Mouse (Mus musculus) limb, embryonic 13.5 days (tissue): ENCODE data around the gene Fam53b. TPM values are rescaled to one million over a fixed set of nuclear protein-coding genes. Genes with fewer than 3 reads are reported as not detected.
A peak's percentile ranks its signal among the peaks of the same experiment; 100 is the strongest.

Experiments used
- ATAC-seq: fragments of 200-750 bp; cut with Nextera tagmentation; 2 replicates; pipeline ENCODE4 v1.8.0; 2017; ENCODE audit warnings: low read depth, moderate number of reproducible peaks, moderate TSS enrichment; ENCODE audit not compliant: low FRiP score
- H3K27ac ChIP-seq: fragments of 300-500 bp; sonication (generic); 2 replicates; pipeline ENCODE4 v1.5.1; 2015; ENCODE audit warnings: inconsistent platforms, mild to moderate bottlenecking, moderate library complexity
- H3K27me3 ChIP-seq: fragments of 300-500 bp; sonication (generic); 2 replicates; pipeline ENCODE4 v1.6.1; 2015; ENCODE audit warnings: mild to moderate bottlenecking, inconsistent platforms
- H3K36me3 ChIP-seq: fragments of 300-500 bp; sonication (generic); 2 replicates; pipeline ENCODE4 v1.6.1; 2015; ENCODE audit warnings: inconsistent platforms, mild to moderate bottlenecking, moderate library complexity
- H3K4me1 ChIP-seq: fragments of 300-500 bp; sonication (generic); 2 replicates; pipeline ENCODE4 v1.6.1; 2015; ENCODE audit warnings: inconsistent platforms
- H3K4me2 ChIP-seq: fragments of 300-500 bp; sonication (generic); replicated peaks from 2 replicates; pipeline ENCODE4 v1.6.1; 2015; ENCODE audit warnings: inconsistent platforms, mild to moderate bottlenecking, moderate library complexity
- H3K4me3 ChIP-seq: fragments of 300-500 bp; sonication (generic); 2 replicates; pipeline ENCODE4 v1.5.1; 2015; ENCODE audit warnings: moderate library complexity, mild to moderate bottlenecking, inconsistent platforms
- H3K9ac ChIP-seq: fragments of 300-500 bp; sonication (generic); 2 replicates; pipeline ENCODE4 v1.6.1; 2015; ENCODE audit warnings: mild to moderate bottlenecking, inconsistent platforms
- H3K9me3 ChIP-seq: fragments of 300-500 bp; sonication (generic); 2 replicates; pipeline ENCODE4 v1.6.1; 2016; ENCODE audit warnings: inconsistent platforms
- WGBS: fragments of 180-500 bp; shearing (Covaris S2); methylation state at CpG from one replicate; pipeline ENCODE4 v1.1.7; 2015; 5-methylcytosine and 5-hydroxymethylcytosine counted together
- polyA plus RNA-seq: library from polyadenylated mRNA; unstranded; fragments of >200 nt; fragmentation: Nextera tagmentation; extraction: Ambion mirVana; gene quantifications from 2 replicates; pipeline ENCODE4 v1.2.1, GENCODE M21; 2015

The Fam53b gene
- polyA plus RNA-seq, 1 experiment from 2014 or later = 26.4 TPM

DNA sequence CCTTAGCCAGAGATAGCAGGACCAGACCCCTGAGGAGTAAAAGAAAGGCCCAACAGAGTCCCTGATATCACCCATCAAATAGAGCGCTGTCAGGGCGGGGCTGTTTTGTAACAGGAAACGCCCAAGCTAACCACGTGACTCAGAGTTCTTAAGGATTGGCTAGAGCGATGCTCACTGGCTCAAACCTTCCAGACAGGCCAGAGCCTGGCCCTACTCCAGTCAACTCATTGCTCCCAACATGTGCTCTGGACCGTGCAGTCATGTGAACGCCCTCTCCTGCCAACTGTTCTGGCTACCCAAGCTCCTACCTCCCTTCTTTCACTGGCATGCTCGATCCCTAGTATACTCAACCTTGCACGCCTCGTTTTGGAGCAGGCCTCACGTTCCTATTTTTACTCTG is 89.8 kb downstream of the Fam53b start:
- H3K4me2 ChIP-seq = no peak overlapping the region
- WGBS = 89% methylated on average over 11 of the region's 11 CpGs
- no peak overlapping the region for H3K27ac ChIP-seq
- no peaks in the 10 kb centered on the region for H3K9me3 ChIP-seq
- peaks cover 37% of the 10 kb centered on the region for H3K4me1 ChIP-seq
- no peak for ATAC-seq
- no peak overlapping the region for H3K4me3 ChIP-seq
- no peaks in the 10 kb centered on the region for H3K27me3 ChIP-seq
- peaks cover 10% of the 10 kb centered on the region for H3K36me3 ChIP-seq
- H3K9ac ChIP-seq = no peak overlapping the region

- H3K27ac ChIP-seq = no peak overlapping the region
- H3K36me3 ChIP-seq = no peaks in the 10 kb centered on the region; the same call in 1 of the 2 replicates
- no peak overlapping the region for H3K4me2 ChIP-seq
- WGBS = 87% methylated on average over 12 of the region's 12 CpGs
- H3K4me3 ChIP-seq = no peak overlapping the region
- H3K9me3 ChIP-seq = no peaks in the 10 kb centered on the region
- H3K9ac ChIP-seq = no peak overlapping the region
- peaks cover 40% of the 10 kb centered on the region for H3K4me1 ChIP-seq
- no peak for ATAC-seq
- no peaks in the 10 kb centered on the region for H3K27me3 ChIP-seq
These were observed 91.0 kb downstream of the Fam53b start for GRCm38 (mm10) chr7:132722401-132723370.

GRCm38 (mm10) chr7:132720562-132720961 is 93.1 kb downstream of the Fam53b start:
- H3K4me1 ChIP-seq = peaks cover 34% of the 10 kb centered on the region
- no peak overlapping the region for H3K9ac ChIP-seq
- no peak overlapping the region for H3K4me3 ChIP-seq
- 70% methylated on average over 8 of the region's 8 CpGs for WGBS
- H3K36me3 ChIP-seq = peaks cover 2% of the 10 kb centered on the region
- no peaks in the 10 kb centered on the region for H3K27me3 ChIP-seq
- ATAC-seq = peak; percentile 41; the same call in 1 of the 2 replicates
- H3K27ac ChIP-seq = no peak overlapping the region; the same call in 1 of the 2 replicates
- H3K4me2 ChIP-seq = no peak overlapping the region
- no peaks in the 10 kb centered on the region for H3K9me3 ChIP-seq

- peaks cover 12% of the 10 kb centered on the region for H3K36me3 ChIP-seq
- H3K9ac ChIP-seq = no peak overlapping the region
- H3K9me3 ChIP-seq = no peaks in the 10 kb centered on the region
- H3K4me1 ChIP-seq = peaks cover 40% of the 10 kb centered on the region
- no peak overlapping the region for H3K4me3 ChIP-seq
- no peaks in the 10 kb centered on the region for H3K27me3 ChIP-seq
- no peak for ATAC-seq
- 88% methylated on average over 4 of the region's 4 CpGs for WGBS
- no peak overlapping the region for H3K4me2 ChIP-seq
- no peak overlapping the region for H3K27ac ChIP-seq
These were observed 94.1 kb downstream of the Fam53b start for GRCm38 (mm10) chr7:132719570-132719969.

GRCm38 (mm10) chr7:132715259-132715658 is 98.4 kb downstream of the Fam53b start:
- H3K27me3 ChIP-seq = no peaks in the 10 kb centered on the region
- ATAC-seq = no peak
- no peak overlapping the region for H3K4me2 ChIP-seq
- peaks cover 22% of the 10 kb centered on the region for H3K36me3 ChIP-seq
- H3K4me1 ChIP-seq = peaks cover 54% of the 10 kb centered on the region
- no peak overlapping the region for H3K4me3 ChIP-seq
- no peak overlapping the region for H3K9ac ChIP-seq
- WGBS = 91% methylated on average over 4 of the region's 4 CpGs
- peak overlapping the region; percentile 61; the same call in 1 of the 2 replicates for H3K27ac ChIP-seq
- no peaks in the 10 kb centered on the region for H3K9me3 ChIP-seq

DNA sequence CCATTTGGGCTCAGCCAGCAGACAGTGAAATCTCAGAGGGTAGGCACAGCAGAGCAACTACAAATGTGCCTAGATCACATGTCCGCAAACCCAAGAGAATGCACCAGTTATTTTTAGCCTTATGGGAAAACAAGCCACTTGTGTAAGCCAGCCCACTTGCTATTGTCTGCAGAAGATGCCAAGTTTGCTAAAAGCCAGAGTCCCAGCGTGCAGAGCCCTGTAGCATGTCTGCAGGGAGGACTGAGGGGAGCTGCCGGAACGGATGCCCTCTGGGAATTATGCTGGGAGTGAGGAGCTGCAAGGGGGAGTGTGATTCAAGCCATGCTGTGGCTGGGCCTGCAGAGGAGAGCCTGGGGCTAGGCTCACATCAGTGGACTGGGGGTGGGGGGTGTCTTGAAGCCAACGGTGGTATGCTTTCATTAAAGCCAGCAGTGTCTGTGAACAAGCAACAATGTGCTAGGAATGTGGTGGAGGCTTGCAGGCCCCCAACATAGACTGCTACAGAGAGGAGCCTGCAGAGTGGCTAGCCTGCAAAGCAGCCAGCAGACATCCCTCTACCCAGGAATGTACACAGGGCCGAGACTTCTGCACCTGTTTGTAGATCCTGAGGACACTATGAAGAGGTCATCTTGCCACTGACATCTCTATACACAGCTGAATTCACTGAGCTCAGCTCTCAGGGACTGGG is 99.3 kb downstream of the Fam53b start:
- peak; percentile 54 for ATAC-seq
- 50% methylated on average over 6 of the region's 6 CpGs for WGBS
- H3K4me1 ChIP-seq = peaks cover 47% of the 10 kb centered on the region
- no peaks in the 10 kb centered on the region for H3K27me3 ChIP-seq
- H3K9ac ChIP-seq = 0 out of 2 replicates have a peak overlapping the region, but pooled peaks have one; percentile 25
- H3K36me3 ChIP-seq = peaks cover 22% of the 10 kb centered on the region
- peak overlapping the region; percentile 61; the same call in 1 of the 2 replicates for H3K27ac ChIP-seq
- H3K9me3 ChIP-seq = no peaks in the 10 kb centered on the region
- no peak overlapping the region; the same call in 1 of the 2 replicates for H3K4me2 ChIP-seq
- no peak overlapping the region for H3K4me3 ChIP-seq

GRCm38 (mm10) chr7:132713483-132714126 is 100.1 kb downstream of the Fam53b start:
- H3K27me3 ChIP-seq = no peaks in the 10 kb centered on the region
- WGBS = 73% methylated on average over 8 of the region's 8 CpGs
- no peak overlapping the region for H3K9ac ChIP-seq
- no peak overlapping the region for H3K4me2 ChIP-seq
- H3K4me3 ChIP-seq = no peak overlapping the region
- H3K27ac ChIP-seq = peak overlapping the region; percentile 40; the same call in 1 of the 2 replicates
- no peaks in the 10 kb centered on the region for H3K9me3 ChIP-seq
- peaks cover 22% of the 10 kb centered on the region for H3K36me3 ChIP-seq
- H3K4me1 ChIP-seq = peaks cover 47% of the 10 kb centered on the region
- no peak for ATAC-seq

DNA sequence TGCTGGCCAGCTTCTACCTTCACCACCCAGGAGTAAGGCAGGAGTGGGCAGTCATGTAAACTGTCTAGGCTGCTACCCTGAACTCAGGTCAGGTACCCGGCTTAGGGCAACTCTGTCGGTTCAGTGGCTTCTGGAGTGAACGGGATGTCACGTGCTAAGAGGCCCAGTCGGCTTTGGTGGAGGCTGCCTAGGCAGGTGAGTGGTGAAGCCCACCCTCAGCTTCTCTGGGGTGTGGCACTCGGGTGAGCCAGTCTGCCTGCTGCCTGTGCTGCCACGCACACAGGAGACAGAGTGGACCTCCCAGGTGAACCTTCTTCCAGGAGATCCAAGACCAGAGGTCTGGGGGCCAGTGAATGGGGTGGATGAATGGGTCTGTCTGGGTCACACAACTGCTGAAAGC is 100.7 kb downstream of the Fam53b start:
- H3K4me2 ChIP-seq = no peak overlapping the region
- H3K4me1 ChIP-seq = peaks cover 47% of the 10 kb centered on the region
- H3K4me3 ChIP-seq = no peak overlapping the region
- H3K9ac ChIP-seq = no peak overlapping the region
- H3K27me3 ChIP-seq = no peaks in the 10 kb centered on the region
- H3K27ac ChIP-seq = peak overlapping the region; percentile 40; the same call in 1 of the 2 replicates
- no peak for ATAC-seq
- 82% methylated on average over 7 of the region's 7 CpGs for WGBS
- peaks cover 22% of the 10 kb centered on the region for H3K36me3 ChIP-seq
- no peaks in the 10 kb centered on the region for H3K9me3 ChIP-seq

DNA sequence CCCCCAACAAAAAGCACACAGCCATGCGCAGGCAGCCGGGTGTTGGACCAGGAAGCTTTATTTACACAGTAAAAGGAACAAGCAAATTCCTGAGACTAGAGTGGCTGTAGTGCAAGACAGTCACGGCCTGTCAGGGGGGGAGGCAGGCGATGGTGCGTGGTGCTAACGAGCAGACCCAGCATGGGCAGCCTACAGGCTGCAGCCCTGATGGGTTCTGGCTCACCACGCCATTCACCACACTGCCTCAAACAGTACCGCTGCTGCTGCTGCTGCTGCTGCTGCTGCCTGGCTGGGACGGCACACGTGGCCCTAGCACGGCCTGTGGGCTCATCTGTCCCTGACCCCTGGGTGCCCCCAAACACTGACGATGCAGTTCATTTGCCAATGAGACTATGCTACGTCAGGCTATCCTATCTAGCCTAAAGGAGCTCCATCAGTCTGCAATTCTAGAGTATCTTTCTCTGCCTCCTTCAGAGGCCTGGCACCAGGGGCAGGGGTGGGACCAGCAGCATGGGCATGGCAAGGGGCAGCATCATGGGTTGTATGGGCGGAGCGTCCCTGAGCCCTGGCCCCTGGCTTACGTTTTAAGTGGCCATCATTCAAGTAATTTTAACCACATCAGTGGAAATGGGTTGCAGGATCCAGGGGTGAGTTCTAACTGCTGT is 101.5 kb downstream of the Fam53b start:
- no peak overlapping the region for H3K4me3 ChIP-seq
- H3K9ac ChIP-seq = peak overlapping the region; percentile 25; the same call in 1 of the 2 replicates

DNA sequence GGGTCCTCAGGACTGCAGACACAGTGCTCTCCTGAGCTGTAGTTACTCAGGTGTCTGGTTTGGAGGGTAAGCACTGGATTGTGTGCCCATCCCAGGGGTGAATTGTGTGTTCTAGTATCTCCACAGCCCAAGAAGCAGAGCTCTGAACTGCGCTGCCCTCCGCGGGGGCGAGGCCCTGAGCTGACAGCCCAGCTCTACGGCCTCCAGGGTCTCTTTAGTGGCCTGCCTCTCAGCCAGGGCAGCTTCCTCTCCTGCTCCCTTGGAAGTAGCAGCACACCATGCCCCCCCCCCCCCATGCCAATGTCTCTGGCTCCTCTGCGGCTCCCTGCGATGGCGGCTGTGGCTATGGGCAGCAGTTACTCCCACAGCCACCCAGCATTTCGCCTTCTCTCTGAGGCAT is 102.1 kb downstream of the Fam53b start:
- Histone ChIP-seq H3K27me3 (no peaks in the 10 kb centered on the region), H3K9me3 (no peaks in the 10 kb centered on the region), H3K4me1 (peaks cover 41% of the 10 kb centered on the region), H3K36me3 (peaks cover 22% of the 10 kb centered on the region), H3K27ac (no peak overlapping the region), H3K9ac (no peak overlapping the region), H3K4me2 (no peak overlapping the region), H3K4me3 (no peak overlapping the region)
- ATAC-seq = no peak
- WGBS = 79% methylated on average over 9 of the region's 9 CpGs

More for the DNA sequence above, 101.5 kb downstream of the Fam53b start:
- Histone ChIP-seq H3K4me1 (peaks cover 41% of the 10 kb centered on the region), H3K36me3 (peaks cover 22% of the 10 kb centered on the region), H3K27ac (no peak overlapping the region), H3K4me2 (no peak overlapping the region), H3K9me3 (no peaks in the 10 kb centered on the region), H3K27me3 (no peaks in the 10 kb centered on the region)
- ATAC-seq = peak; percentile 12; the same call in 1 of the 2 replicates
- 29% methylated on average over 16 of the region's 16 CpGs for WGBS

- no peak for ATAC-seq
- Histone ChIP-seq H3K4me3 (no peak overlapping the region), H3K4me2 (no peak overlapping the region), H3K4me1 (peaks cover 4% of the 10 kb centered on the region; the same call in 1 of the 2 replicates), H3K9ac (no peak overlapping the region), H3K36me3 (no peaks in the 10 kb centered on the region), H3K9me3 (no peaks in the 10 kb centered on the region), H3K27me3 (no peaks in the 10 kb centered on the region), H3K27ac (no peak overlapping the region)
- 89% methylated on average over 7 of the region's 7 CpGs for WGBS
These were observed 108.6 kb downstream of the Fam53b start for GRCm38 (mm10) chr7:132705130-132705529.
